Mouse (Mus musculus): Measurements from ENCODE around the gene Zscan26.

GRCm38 (mm10) chr13:21395623-21396022, 57.9 kb downstream of the Zscan26 start:
- TF ChIP-seq CTCF (conservative IDR thresholded peaks at IDR 0.05; ENCODE audit: low read length) (no peak), NANOG (IDR thresholded peaks at IDR 0.05; ENCODE audit: borderline replicate concordance, low read length) (no peak), POU5F1 (IDR thresholded peaks at IDR 0.05; ENCODE audit: borderline replicate concordance, low read length) (no peak)

Measured in E14TG2a.4 (cell line).